Mouse (Mus musculus) left cerebral cortex, adult 9 months (tissue): ENCODE measurements around the gene Xkr7.

ENCODE experiments used
- DNase-seq, 2 experiments: peaks; one replicate each; pipeline ENCODE4 v3.0.0; 2022; ENCODE audit warnings: low spot score in 2 of 2

Gene Xkr7

GRCm38 (mm10) chr2:153032973-153033372 is 1.3 kb downstream of the Xkr7 start:
- no peak for DNase-seq

- no peak for DNase-seq
Measured at GRCm38 (mm10) chr2:153033545-153034230, 2.0 kb downstream of the Xkr7 start.

- no peak for DNase-seq
Measured at GRCm38 (mm10) chr2:153036690-153037089, 5.0 kb downstream of the Xkr7 start.

- peak in 1 of 2 experiments; percentile 19 for DNase-seq
Measured at GRCm38 (mm10) chr2:153043886-153044285, 12.2 kb downstream of the Xkr7 start.

GRCm38 (mm10) chr2:153045884-153046299 is 14.2 kb downstream of the Xkr7 start:
- DNase-seq, result peak in 1 of 2 experiments; percentile 67

GRCm38 (mm10) chr2:153047828-153048465 is 16.3 kb downstream of the Xkr7 start:
- DNase-seq, result peak in 1 of 2 experiments; percentile 70

GRCm38 (mm10) chr2:153049288-153049996 is 17.8 kb downstream of the Xkr7 start:
- DNase-seq, result peak; percentile 35 to 73

GRCm38 (mm10) chr2:153049997-153050358 is 18.3 kb downstream of the Xkr7 start:
- DNase-seq, result no peak

- no peak for DNase-seq
Measured at GRCm38 (mm10) chr2:153051095-153051494, 19.4 kb downstream of the Xkr7 start.

- DNase-seq, result no peak
Measured at GRCm38 (mm10) chr2:153051537-153051936, 19.9 kb downstream of the Xkr7 start.

- no peak for DNase-seq
Measured at GRCm38 (mm10) chr2:153052700-153053351, 21.2 kb downstream of the Xkr7 start.

GRCm38 (mm10) chr2:153053896-153054295 is 22.2 kb downstream of the Xkr7 start:
- no peak for DNase-seq

GRCm38 (mm10) chr2:153055270-153055920 is 23.7 kb downstream of the Xkr7 start:
- no peak for DNase-seq

GRCm38 (mm10) chr2:153058365-153058764 is 26.7 kb downstream of the Xkr7 start:
- no peak for DNase-seq

GRCm38 (mm10) chr2:153060216-153060615 is 28.6 kb downstream of the Xkr7 start:
- no peak for DNase-seq

GRCm38 (mm10) chr2:153063394-153063793 is 31.7 kb downstream of the Xkr7 start:
- DNase-seq, result no peak

- no peak for DNase-seq
Measured at GRCm38 (mm10) chr2:153064190-153064970, 32.7 kb downstream of the Xkr7 start.

- DNase-seq, result no peak
Measured at GRCm38 (mm10) chr2:153065747-153066508, 34.3 kb downstream of the Xkr7 start, which contains the start of gene Ccm2l. Gene Ccm2l (plus strand): TSS chr2:153065955.

GRCm38 (mm10) chr2:153066991-153067390 is 35.3 kb downstream of the Xkr7 start:
- DNase-seq, result no peak
